Mouse (Mus musculus): Measurements from ENCODE around the gene Camta1.
A peak's percentile ranks its signal among the peaks of the same experiment; 100 is the strongest.

Gene Camta1

DNA sequence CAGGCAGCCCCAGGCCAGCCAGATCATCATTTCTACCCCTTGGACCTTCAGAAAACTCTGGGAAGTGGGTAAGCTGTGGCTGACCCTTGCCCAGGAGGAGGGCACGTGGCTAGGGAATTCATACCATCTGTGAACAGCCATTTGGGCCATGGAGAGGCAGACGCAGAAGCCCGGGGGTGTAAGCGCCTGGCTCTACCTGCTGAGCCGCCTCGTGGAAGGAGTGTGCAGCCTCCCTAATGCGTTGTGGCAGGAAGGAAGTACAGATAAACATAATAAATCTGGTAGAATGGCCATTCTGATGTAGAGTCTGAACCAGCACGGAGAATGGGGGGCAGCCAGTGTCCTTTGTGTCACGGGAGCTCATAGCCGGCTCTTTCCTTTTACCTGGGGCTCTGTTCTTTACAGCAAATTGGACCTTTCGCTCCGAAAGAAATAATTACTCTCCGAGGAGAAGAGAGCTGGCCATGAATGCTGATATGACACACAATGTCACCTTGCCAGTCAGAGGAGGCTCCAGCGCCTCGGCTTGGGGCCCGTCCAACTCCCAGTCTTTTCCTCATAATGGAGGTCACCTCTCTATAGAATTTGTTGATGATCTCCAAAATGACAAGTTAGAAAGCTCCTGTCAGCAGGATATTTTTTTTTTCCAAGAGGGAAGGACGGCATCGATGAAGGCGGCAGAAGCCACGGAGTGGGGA lies 500.6 kb downstream of the Camta1 start:
- peak; percentile 29 for DNase-seq

DNA sequence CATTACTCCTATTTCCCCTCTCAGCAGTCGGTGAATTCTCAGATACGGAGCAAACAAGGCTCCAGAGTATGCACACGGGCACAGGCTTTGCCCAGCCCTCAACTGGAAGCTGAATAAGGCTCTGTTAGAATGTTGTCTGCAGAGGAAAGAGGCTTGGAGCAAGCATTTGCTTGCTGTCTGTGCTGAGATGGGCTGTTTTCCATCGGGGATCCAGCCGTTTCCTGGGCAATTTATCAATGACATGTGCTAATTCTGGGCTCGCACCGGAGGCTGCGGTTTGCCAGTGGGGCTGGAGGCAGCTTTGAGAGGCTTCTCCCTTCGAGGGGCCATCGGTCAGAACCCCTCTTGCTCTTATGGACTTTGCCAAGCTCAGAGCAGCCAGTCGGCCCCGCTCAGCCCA lies 506.2 kb downstream of the Camta1 start:
- DNase-seq, result no peak

DNA sequence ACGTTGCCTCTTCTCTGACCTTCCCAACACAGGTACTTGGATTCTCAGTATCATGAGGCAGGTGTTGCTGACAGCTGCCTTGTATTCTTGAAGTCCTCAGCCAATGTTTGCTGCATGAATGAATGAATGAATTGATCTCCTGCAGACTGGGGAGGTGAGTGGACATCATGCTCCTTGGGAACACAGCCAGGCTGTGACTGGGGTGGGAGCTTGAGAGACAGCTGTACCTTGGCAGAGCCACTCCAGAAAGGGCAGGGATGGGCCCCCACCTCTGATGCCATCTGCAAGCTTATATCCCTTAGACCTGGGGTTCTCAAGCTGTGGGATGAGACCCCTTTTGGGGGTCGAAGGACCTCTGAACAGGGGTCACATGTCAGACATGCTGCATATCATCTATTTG lies 508.9 kb downstream of the Camta1 start:
- no peak for DNase-seq

DNA sequence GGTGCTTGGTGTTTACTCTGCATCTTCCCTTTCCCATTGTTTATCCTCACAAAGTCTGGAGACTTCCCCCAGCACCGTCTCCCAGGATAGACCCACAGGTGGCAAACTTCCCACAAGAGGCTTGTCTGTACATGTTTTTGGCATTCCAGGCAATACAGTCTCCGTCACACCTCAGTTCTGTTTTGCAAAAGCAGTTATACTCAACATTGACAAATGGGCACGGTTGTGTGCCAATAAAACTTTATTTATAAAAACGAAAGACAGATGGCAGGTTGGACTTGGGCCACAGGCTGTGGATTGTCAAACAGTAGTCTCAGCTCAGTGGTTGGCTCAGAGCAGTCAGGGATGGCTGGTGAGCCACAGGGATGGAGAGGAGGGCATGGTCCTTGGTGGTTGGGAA lies 509.4 kb downstream of the Camta1 start:
- DNase-seq, result no peak

DNA sequence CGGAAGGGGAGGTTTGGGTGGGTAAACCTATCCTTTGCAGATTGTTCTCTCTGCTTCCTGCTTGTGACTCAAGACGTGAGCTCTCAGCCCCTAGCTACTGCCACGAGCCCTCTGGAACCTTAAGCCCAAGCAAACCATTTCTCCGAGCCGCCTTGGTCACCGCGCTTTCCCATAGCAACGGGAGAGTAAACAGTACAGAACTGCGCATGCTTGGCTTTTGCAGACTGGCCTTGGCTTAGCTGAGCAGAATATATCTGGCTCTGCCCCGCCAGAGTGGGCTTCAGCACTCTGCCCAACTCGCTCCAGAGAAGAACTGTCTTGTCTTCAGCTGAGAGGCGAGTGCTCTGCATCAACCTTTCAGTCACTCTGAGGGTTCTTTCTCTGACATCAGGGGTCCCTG lies 509.9 kb downstream of the Camta1 start:
- DNase-seq, result no peak

DNA sequence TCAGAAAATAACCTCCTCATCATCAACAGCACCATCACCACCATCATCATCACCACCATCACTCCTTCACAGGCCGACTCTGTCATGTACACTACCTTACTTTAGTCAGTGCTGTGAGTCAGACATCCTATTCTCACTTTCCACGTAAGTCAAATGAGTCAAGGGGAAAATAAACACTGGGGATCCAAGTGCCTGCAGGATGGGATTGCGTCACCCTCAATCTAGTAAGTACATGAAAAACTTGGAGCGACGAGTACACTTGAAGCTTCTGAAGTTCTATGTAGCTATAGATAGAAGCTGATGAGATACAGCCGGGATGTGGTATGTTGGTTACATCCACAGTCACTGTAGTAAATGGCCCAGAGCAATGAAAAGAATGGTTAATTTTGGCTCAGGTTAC lies 514.1 kb downstream of the Camta1 start:
- DNase-seq, result no peak

DNA sequence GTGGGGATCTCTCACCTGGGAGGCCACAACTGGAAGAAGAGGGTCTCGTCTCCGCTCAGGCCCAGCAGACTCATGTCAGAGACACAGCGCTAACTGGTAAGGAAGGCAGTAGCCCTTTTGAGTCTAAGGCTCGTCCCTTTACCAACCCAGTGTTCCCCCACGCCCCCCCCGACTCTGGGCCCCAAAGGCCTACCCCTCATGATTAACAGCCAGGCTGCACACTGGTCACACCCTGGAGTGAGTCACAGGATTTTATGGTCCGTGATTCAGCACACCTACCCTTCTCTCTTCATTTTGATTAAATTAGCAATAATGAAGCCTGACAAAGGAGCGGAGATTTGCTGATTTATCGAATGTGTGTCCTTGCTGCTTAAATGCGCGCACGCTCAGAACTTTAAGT lies 515.0 kb downstream of the Camta1 start:
- DNase-seq, result no peak

DNA sequence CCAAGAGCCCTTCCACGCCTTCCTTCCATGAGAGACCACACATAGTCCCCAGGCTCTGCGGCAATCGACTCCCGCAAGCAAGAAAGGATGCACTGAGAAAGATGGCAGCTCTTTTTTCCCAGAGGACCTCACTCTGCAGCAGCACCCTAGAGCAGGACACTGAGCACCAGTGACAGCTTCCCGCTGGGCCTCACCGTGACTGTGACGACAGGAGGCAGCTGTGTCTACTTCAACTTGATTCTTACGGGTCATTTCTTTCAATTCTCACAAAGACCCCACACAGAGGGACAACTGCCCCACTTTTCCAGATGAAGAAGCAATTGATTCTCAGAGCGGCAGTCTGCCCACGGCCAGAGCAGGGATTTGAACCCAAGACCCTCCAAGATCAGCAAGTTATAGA lies 516.9 kb downstream of the Camta1 start:
- DNase-seq, result no peak

DNA sequence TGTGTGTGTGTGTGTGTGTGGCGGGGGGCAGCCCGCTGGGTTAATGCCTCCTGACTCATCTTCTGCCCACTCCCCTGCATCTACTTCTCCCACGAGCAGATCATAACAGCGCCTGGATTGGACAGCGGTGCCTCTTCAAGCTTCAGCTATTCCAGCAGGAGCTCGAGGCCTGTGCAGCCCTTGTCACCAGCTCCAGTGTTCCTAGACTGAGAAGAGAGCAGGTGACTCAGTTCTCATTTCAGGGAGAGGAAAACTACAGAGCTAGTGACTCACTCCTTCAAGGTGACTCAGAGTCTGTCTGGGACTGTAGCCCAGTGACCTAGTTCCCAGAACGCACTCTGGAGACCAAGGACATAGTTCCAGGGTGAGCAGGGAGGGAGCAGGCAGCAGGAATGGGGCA lies 522.3 kb downstream of the Camta1 start:
- no peak for DNase-seq

DNA sequence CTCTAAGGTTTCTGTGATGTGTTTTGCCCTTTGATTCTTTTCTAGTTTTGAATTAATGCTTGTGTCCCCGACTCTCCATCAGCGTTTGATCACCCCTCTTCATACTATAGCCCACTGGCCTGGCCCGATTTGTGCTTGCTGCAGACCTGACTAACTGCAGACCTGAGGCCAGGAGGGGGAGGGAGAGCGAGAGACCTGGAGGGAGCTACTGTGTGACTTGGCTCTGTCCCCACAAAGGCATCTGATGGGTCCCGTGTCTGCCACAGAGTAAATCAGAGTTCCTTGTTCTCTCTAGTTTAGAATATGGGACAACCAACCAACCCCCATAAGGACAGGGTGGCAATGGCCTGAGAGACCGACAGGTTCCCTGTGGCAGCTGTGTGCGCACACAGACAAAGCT lies 522.7 kb downstream of the Camta1 start:
- no peak for DNase-seq

DNA sequence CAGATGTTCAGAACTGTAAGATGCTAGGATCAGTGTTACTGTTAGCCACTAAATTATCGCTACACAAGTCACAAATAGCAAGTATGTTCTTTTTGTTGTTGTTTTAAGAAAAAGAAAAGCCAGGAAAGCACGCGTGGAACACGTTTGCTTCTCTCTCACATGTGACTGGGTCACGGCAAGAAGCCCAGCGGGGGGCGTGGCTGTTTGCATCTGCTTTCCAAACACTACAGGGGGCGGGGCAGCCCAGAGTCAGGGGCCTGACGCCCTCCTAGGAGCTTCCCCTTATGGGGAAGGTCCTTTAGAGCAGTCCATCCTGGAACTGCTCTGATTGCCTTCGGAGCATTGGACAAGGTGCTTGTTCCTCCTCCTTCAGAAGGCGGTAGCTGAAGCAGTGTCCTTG lies 524.1 kb downstream of the Camta1 start:
- DNase-seq, result no peak

DNA sequence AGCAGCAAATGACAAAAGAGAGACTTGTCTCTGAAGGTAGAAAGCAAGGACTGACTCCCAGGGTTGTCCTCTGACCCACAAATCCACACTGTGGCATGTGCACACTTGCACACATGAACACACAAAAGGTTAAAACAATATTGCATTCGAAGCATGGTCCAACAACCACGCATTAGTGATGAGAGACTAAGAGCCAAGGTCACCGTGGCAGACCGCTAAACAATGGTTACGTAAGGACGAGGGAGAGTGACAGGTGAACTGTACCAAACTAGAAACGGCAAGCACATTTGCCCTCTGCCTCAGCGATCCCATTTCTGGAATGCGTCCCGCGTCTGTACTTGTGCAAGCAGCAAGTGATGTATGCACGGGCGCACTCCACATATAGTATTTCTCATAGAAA lies 525.3 kb downstream of the Camta1 start:
- DNase-seq, result no peak

DNA sequence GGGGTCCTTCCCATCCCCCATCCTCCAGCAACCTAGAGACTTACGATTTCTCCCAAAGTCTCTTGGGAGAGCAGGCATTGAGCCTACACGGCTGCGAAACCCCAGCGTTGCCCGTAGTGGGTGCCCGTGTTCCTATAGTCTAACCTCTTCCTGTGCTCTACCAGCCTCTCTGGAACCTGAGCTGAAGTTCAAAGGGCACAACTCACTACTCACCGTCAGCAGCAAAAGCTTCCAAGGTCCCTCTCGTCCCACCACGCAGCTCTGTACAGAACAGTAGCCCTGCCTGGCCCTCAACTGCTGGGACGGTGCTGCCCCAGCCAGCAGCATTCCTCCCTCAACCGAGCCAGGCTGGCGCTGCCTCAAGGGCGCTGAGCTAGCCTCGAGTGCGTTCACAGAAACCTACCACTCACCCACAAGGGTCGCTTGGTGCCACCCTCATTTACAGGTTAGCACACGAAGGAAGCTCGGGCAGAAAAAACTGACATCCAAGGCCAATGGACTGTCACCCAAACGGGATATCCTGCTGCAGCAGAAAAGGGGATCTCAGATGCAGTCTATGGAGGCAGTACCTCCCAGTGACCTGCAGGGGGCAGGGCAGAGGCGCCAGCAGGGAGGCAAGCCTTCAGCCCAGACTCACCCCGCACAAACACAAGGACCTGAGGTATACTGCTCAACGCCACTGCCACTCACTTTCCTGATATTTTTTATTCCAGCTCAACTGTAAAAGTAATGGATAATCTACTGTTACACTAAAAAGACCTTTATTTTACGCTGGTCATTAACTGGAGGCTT lies 526.5 kb downstream of the Camta1 start:
- DNase-seq, result peak; percentile 53

DNA sequence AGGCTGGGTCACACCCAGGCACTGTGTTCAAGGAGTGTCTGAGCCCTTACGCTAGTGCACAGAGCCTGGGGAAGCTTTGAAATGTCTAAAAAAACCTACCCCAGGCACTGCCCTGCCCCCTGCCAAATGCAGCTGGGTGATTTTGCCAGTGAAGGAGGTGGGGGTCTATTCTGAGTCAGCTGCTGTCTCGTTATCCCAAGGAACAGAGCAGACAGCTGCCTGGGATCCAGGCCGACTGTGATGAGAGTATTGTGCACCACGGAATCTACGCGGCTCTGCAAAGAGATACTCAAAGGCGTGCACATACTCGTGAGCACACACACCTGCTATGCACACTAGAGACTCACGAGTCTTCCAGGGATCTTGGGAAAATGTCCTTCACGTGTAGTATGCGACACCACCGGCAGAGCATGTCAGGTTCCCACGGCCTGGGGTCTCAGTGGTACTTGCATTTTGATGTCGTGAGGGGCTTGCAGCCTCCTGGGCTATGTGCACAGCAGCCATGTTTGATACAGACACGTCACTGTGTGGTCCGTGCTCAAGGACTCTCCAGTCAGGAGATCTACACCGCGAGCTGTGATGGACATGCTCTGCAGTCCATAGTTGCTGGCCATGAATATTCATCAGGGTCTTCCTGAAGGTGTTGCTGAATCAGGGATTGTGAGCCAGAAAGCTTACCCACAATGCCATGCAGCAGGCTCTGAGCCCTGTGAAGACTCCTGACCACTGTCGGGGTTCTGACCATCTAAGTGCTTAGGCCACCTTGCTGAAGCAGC lies 529.4 kb downstream of the Camta1 start:
- DNase-seq, result no peak

DNA sequence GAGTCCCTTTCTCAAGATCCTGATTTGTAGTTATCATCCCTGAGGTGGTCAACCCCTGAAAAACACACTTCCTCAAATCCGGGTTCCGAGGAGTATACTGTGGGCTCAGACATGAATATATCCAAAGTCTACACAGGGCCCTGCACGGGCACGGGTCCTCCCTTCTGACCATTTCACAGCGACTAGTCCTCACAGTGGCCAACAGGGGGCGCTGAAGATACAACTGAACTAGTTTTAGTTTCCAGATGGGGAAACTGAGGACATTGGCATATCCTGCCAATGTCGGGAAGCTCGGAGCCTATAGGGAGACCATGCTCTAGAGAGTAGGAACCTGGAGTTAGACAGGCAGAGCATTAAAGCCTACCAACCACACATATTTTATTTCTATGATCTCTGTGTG lies 530.7 kb downstream of the Camta1 start:
- DNase-seq, result no peak

DNA sequence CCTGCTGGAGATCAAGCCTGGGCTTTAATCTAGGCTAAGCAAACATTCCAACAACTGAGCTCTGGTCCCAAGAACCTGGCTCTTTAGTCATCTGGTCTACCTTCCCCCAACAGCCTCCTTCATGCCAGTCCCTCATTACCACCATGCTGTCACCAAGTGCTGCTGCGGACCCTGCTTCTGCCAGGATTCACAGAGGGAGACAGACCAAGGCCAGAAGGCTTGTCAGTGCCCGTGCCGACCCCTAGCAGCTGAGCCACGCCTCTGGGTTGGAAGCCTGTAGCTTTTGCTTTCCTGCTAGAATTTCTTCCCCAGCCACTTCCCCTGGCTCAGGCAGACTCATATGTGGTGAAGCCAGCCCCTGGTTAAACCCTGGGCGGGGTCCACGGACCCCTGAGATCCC lies 533.6 kb downstream of the Camta1 start:
- DNase-seq, result no peak

DNA sequence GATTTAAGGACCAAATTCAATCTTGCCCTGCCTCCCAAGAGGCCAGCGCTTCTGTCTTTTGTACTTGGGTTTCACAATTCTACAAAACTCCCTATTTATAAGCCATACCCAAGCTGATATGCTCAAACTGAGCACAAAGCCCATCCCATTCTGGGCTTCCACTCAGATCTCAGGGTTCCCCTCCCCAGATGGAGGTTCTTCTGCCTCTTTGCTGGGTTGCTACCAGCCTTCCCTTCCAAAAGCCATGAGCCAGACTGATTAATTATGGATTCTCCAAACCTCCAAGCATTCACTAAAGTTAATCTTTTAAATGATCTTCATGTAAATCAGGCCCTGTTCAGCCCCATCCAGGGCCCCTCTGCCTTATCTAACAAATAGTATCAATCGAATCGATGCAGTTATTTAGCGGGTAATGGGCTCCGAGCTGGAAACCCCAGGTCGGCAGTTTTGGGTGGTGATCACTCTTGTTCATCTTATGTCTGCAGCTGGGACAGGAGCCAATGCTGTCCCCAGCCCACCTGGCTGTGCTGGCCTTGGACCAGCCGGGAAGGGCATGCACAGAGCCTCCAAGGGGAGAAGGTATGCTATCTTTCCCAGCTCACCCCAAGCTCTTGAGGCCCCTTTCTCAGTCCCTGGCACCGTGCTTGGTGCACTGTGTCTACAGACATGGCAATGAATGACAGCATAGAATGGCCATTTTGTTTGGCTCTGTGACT lies 534.5 kb downstream of the Camta1 start:
- no peak for DNase-seq

DNA sequence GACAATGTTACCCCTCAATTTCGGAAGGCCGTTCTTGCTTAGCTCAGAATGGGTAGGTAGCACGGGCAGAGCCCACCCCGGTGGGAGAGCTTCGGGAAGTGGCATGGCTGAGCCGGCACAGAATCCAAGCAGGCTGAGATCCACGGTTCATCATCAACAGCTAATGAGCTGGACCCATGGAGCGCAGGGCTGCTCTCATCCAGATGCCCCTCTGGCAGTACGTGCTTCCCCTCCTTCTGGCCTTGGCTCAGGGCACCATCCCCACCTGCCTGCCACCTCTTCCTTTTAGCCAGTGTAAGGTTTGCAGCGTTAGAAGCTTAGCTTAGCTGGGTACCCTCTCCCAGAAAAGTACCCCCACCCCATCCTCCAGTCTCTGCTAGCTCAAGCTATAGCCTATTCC lies 545.2 kb downstream of the Camta1 start:
- no peak for DNase-seq

DNA sequence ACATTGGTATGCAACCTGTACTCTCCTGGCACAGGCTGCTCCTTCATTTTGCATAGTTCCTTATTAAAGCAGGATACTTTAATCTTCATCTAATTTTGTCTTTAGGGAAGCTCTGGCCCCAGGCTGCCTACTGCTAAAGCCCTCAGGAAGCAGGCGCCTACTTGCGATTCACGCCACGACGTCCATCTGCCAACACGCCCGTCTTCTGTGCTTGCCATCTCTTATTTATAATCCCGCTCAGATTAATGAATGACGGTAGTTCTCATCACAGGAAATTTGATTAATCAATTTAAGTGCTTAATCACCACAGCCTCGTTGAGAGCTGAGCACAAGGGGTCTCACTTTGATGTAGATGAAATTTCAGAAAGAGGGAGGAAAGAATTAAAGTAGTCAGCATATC lies 546.0 kb downstream of the Camta1 start:
- no peak for DNase-seq

DNA sequence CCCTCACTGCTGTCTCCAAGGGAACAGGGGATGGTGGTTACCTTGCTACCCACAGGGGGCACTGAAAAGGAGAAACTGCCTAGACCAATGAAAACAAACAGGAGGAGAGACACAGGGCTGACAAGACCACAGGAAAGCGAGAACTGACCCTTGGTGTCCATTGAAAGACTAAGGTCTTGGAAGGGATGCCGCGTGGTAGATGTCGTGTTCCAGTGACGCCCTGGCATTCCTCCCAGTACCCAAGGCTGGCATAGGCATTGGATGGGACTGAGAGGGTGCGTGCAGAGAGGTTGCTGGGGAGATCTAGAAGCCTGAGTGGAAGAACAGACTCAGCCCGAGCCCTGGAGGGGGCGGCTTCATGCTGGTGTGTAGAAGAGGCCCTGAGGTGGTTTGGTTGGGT lies 550.9 kb downstream of the Camta1 start:
- no peak for DNase-seq

DNA sequence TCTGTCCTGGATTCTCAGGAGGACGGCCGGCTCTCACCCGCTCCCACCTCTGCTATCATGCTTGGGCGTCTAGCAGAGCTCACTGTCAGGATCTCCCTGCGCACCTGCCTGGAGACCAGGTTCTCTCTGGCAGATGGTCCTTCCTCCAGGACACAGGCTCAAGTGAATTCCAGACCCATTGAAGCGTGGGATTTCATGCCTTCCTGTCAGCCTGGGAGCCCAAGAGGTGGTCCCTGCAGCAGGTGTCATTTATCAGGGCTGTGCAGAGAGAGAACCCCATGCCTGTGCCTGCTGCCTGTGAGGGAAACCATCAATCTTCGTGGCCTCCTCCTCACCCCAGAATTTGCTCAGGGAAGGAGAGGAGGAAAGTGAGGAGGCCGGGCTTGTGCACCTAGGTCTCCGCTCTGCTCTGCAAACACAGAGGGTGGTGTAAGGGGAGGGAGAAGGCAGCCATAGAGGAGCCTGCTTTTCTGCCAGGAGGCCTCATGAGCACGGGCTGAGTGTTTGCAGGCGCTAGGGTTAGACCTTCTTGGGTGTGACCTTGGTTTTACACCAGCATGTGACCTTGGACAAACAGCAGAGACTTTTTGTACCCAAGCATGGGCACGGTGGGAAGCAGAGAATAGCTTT lies 551.5 kb downstream of the Camta1 start:
- DNase-seq, result peak; percentile 67

DNA sequence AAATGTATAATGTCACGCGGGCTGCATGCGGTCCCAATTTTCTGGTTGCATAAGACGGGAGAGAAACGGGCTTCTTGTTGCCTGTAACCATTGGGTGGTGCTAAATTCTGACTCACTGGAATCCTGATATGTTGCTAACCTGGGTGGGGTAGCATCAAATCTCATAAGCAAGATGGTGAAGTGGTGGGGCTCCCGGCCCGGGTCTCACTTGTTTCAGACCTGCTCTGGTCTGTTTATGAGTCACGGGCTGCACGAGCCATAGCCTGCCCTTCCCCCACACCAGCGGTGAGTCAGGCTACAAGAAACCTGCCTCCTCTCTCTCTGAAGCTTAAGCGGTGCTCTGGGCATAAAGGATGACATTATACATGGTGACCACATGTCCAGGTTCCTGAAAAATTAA lies 554.8 kb downstream of the Camta1 start:
- DNase-seq, result no peak

DNA sequence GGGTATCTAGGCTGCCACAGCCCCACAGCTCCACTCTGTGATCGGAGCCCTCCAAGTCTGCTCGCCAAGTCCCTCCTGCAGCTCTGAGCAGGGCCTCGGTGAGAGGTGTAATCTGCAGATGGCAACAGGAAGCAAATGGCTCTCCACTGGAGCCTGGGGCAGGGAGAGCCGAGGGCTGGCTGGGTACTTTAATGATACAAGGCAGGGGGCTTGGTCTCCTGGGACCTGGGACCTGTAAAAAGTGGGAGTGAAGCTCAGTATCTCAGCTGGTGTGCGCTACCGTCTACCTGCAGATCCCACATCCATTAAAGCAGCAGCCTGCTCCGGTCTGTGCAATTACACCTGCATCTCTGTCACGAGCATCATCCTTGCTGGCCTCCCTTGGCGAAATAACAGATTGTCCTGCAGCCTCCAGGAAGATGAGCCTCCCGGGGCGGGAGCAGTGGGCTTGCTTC lies 555.3 kb downstream of the Camta1 start:
- DNase-seq, result peak; percentile 56

All from cerebellum, adult 11 months (tissue).